Mouse (Mus musculus) heart, adult 2 months (tissue): ENCODE measurements at regions not wholly inside any gene's neighbourhood (a gene's known extent, or its start where the extent isn't known, plus 50 kb on each side); places are given as distances from the start of the nearest gene placed in this dataset.

Source experiments
- CTCF ChIP-seq: fragments of 200-600 bp; IDR thresholded peaks from 2 replicates; pipeline ENCODE4 v1.8.1; 2022; ENCODE audit warnings: antibody characterized with exemption, mild to moderate bottlenecking, moderate library complexity
- EP300 ChIP-seq: fragments of 200-500 bp; IDR thresholded peaks from 2 replicates; pipeline ENCODE4 v1.6.1; 2011; ENCODE audit warnings: low read depth, low read length, control low read depth; ENCODE audit not compliant: insufficient read depth
- POLR2A ChIP-seq: fragments of 200-500 bp; IDR thresholded peaks from 2 replicates; pipeline ENCODE4 v1.6.1; 2011; ENCODE audit warnings: mild to moderate bottlenecking, low read depth, low read length, control low read depth; ENCODE audit not compliant: insufficient read depth

DNA sequence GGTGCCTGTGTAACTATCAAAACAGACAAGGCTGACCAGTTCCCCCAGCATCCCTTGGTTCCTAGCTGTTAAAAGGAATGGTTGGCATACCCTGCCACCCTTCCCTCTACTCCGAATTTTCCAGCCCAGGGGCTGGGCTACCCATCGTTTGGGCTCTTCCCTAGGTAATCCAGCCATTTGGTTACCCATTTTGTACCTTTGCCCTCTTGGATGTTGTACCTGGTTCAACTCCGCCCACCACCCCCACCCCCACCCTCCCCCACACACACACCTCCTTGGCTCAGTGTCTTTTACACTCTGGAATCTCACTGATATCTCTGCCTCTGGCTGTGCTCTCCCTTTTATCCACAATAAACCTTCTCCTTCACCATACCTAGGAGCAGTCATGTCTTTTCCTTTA lies 271.6 kb upstream of the Cdh4 start:
- no peak for TF ChIP-seq EP300
- TF ChIP-seq CTCF, result no peak
- TF ChIP-seq POLR2A, result no peak
